Mouse (Mus musculus) stomach, postnatal 0 days (tissue): ENCODE results near the gene Phactr3.

Experiments used
- CTCF ChIP-seq: IDR thresholded peaks from 2 replicates; pipeline ENCODE4 v1.5.1; 2016; ENCODE audit warnings: antibody characterized with exemption, low read depth, mild to moderate bottlenecking, moderate library complexity
- EP300 ChIP-seq: optimal IDR thresholded peaks from 2 replicates; pipeline ENCODE3; 2016; ENCODE audit warnings: antibody characterized with exemption

DNA sequence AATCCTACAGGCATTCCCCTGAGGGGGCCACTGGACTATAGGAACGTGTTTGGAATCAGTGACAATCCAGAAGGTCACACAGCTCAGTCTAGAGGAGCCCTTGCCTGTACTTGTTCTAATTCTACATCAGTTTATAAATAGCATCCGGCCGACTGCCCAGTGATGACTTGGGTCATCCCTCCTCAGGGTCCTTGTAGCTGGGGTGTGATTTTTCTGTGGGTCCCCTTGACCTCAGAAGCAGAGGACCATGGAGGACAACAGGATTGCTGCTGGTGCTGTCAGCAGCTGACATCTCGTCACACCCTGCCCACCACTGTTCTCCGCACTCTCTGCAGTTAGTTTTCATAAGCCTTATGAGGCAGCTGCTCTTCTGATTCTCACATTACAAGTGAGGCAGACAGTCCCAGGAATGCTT lies 89.4 kb downstream of the Phactr3 start:
- no peak for TF ChIP-seq CTCF
- no peak for TF ChIP-seq EP300
